Mouse (Mus musculus) cerebellum, adult 8-10 months (tissue): ENCODE measurements around the gene Gja6.

ENCODE experiments used
- DNase-seq: peaks from one replicate; pipeline ENCODE4 v3.0.0; 2022

Gja6 gene

GRCm38 (mm10) chrX:160906952-160907351 lies at the start of gene Gja6:
TSS of gene Gja6 (minus strand) at chrX:160907052.
- no peak for DNase-seq

DNA sequence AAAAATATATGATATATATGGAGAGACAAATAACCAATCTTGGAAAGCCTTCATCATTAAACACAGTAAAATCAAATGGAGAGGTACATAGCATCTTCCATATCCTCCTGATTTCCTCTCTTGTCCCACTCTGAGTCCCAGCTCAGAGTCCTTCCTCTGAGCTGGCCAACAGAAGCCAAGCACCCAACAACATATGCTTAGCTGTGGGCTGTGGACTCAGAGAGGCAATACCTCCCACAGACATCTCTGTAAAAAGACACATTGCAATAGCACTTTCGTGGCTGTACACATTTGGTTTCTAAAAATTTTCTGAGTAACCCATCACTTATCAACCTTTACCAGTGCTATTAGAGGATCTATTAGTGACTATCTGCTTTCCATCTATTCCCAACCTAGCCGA lies 42.7 kb upstream of the Gja6 start:
- no peak for DNase-seq

GRCm38 (mm10) chrX:160944722-160945121 lies 37.9 kb upstream of the Gja6 start:
- no peak for DNase-seq

DNA sequence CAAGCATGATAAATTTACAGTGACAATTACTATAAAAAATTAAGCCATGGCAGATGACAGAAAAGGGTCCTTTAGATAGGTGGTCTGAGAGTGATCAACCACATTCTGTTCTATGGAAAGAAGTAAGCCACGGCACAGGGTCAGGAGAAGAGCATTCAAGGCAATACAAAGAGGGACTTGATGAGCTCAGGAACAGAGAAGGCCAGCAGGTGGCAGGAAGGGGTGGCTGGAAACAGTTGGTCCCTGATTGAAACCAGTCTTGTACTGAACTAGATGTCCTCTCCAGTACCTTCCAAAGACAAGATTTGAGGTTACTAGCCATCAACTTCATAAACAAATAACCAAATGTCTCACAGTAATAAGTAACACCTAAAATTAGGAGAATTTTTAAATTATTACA lies 28.7 kb upstream of the Gja6 start:
- DNase-seq = peak; percentile 34

GRCm38 (mm10) chrX:160930656-160931055 lies 23.8 kb upstream of the Gja6 start:
- no peak for DNase-seq

DNA sequence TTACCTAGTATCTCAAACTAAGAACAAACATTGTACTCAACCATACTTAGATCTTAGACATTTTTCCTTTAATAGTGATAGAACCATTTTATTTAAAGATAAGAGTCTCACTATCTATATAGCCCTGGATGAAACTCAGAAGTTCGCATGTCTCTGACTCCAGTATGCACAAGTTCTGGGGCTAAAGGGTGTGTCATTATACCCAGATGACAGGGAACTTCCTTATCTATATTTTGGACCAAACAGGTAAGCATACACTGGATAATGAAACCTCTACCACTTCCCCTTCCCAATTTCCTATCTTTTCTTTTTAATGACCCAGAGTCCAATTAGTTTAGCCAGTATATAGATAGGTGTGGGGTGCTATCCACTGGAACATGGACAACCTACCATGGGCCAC lies 22.0 kb upstream of the Gja6 start:
- no peak for DNase-seq

- no peak for DNase-seq
Observed at GRCm38 (mm10) chrX:160919022-160919637, 12.3 kb upstream of the Gja6 start.

DNA sequence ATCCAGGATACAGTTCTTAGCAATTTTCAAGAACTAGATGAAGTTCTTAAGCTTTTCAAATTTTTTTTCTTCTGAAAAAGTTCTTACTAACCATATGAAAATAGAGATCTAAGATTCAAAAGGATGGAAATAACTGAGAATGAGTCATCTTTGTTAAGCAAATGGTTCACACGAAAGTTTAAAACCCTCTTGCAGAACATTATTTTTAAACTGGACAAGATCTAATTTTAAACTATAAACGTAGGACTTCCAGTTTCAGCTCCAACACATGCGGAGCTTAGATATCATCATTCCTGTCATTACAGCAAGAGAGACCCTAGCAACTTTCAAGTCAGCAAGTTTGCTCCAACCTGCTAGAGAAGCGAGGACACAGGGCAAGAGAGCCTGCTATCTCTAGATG lies 375 bp downstream of the Gja6 start:
- no peak for DNase-seq

- no peak for DNase-seq
Observed at GRCm38 (mm10) chrX:160905913-160906312, 939 bp downstream of the Gja6 start.

DNA sequence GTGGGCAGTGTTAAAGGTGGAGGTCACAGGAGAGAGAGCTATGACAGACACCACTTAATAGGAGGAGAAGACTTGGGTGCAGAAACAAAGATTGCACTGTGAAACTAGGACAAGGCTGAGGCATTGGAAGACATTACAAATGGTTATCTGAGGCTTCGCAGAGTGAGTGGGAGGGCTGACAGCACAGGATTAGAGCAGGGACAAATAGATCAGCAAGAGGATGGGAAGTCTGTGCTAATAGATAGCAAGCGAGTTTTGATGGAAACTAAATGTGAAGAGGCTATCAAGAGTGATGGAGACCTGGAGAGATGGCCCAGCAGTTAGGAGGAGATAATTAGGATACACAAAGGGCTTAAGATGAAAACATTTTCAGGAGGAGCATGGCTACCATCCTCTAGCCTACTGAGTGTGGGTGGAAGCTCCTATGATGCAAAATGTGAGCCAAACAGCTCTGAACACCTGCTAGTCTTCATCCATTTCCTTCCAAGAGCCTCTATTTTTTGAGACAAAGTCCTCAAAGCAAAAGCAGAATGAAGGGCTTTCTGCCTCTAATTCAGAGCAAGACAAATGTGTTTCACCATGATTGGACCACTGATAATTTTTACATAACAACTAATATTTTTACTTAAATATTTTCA lies 1.7 kb downstream of the Gja6 start:
- DNase-seq = no peak

- no peak for DNase-seq
Observed at GRCm38 (mm10) chrX:160901118-160901517, 5.7 kb downstream of the Gja6 start.

DNA sequence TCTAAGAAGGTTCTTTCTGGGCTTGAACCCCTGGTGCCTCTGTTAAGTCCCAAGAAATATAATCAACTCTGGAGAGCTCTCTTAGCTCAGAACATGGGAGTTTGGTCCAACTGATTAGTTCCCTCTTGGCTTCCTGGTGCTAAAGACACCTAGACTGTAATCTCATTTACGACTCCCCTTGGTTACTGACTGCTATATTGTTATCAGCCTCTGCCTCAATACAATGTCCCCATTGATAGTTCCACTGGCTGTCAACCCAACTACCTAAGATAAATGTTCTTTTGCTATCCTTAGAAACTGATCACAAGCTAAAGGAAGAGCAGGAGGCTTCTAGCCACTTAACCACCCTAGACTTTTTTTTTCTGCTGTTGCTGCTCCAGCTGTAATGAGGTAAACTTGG lies 14.8 kb downstream of the Gja6 start:
- no peak for DNase-seq

- DNase-seq = no peak
Observed at GRCm38 (mm10) chrX:160886301-160886700, 20.6 kb downstream of the Gja6 start.

DNA sequence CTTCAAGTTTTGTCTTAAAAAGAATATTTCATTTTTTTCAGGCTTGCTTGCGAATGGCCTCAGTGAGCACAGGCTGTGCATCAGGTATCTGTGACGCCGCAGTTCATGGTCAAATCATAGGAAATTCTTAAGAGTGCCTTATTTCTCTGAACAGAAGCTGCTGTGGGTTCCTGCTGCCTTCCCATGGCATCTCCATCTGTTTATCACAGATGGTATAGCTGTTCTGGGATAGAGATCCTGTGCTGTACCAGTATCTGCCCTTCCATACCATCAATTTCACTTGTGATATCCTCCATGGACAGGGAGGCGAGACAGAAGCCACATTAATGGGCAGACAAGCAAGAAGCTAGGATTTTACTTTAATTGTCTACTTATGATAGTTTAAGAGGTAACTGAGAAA lies 40.3 kb downstream of the Gja6 start:
- DNase-seq = peak; percentile 32

GRCm38 (mm10) chrX:160865022-160865421 lies 41.8 kb downstream of the Gja6 start:
- no peak for DNase-seq

- no peak for DNase-seq
Observed at GRCm38 (mm10) chrX:160863689-160864383, 43.0 kb downstream of the Gja6 start.
